Mouse (Mus musculus): ENCODE results near the gene Sp1. TPM values are rescaled to one million over a fixed set of nuclear protein-coding genes. Genes with fewer than 3 reads are reported as not detected.

Sp1 gene
- polyA plus RNA-seq, 1 experiment from 2014 or later: 7.4 TPM

DNA sequence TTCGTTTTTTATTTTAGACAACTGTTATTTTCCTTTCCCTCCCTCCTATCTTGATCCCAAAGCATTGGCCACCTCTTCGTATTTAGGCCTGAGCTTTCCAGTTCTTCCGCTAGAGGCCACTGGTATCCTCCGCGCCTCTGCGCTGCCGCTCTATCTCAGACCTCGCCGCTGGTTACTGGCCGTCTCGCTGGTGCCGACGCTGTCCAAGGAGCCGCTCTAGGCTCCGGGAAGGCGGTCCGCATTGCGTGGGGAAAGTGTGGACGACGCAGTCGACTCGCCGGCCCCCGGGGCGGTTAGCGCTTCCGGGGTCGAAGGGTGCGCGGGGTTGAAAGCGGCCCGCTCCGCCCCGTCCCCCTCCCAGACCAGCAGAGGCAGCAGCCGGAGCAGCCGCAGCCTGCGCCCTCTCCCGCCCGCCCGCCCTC, 64.3 kb downstream of the Sp1 start, which contains the start of gene Pcbp2:
Pcbp2 (plus strand) TSS at position 357 of the 422 bp plus-strand sequence.
- peak within 1 kb of the TSS; percentile 76 for H3K4me3 ChIP-seq (replicated peaks; ENCODE audit: low read depth, low read length)
- no peaks in the 10 kb centered on the region for H3K27me3 ChIP-seq (ENCODE audit: control insufficient read depth, insufficient read depth, low read length)
- H3K9ac ChIP-seq (replicated peaks; ENCODE audit: low read length): peak within 1 kb of the TSS; percentile 89
- peak within 1 kb of the TSS; percentile 95 for H3K27ac ChIP-seq (replicated peaks; ENCODE audit: low read depth, low read length)
- peaks cover 10% of the 10 kb centered on the region; the same call in 1 of the 2 replicates for H3K4me1 ChIP-seq (ENCODE audit: control insufficient read depth, insufficient read depth, low read length)
- ATAC-seq (ENCODE audit: low FRiP score, low TSS enrichment): peak; percentile 98
- DNase-seq: peak; percentile 99
- peaks cover 20% of the 10 kb centered on the region for H3K36me3 ChIP-seq (ENCODE audit: control insufficient read depth, insufficient read depth, low read length)
- H3K9me3 ChIP-seq (ENCODE audit: control insufficient read depth, low read length): no peaks in the 10 kb centered on the region
- H3K4me2 ChIP-seq (ENCODE audit: low read length): peak within 1 kb of the TSS; percentile 75
- under 1% methylated on average over 38 of the region's 40 CpGs for WGBS

DNA sequence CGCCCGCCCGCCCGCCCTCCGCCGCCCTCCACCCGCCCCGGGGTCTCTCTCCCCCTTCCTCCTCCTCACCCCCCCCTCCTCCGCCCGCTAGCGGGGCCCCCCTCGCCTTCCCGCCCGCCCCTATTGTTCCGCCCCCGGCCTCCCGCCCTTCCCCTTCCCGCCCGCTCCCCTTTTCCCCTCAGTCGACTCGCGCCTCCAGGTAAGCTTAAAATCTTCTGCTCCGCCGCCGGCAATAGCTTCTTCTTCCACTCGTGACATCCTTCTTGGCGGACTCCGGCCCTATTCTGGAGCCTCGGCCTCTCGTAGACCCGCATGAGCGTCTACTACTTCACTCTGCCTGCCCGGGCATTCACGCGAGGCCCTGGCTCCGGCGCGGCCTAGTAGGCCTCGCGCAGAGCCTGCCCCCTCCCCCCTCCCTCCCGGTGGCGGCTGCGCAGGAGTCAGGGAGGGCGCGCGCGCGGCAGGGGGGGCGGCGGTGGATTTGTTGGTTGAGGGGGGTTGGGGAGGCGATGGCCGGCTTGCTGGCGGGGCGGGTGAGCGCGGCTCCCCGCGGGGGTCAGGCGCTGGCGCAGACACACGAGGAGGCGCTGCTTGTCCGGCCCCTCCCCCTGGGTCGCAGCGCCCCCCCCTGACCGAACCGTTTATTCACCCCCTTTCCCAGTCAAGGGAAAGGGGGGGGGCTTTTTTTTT, 64.8 kb downstream of the Sp1 start:
- peaks cover 10% of the 10 kb centered on the region; the same call in 1 of the 2 replicates for H3K4me1 ChIP-seq (ENCODE audit: control insufficient read depth, insufficient read depth, low read length)
- no peaks in the 10 kb centered on the region for H3K27me3 ChIP-seq (ENCODE audit: control insufficient read depth, insufficient read depth, low read length)
- H3K9ac ChIP-seq (replicated peaks; ENCODE audit: low read length): peak overlapping the region; percentile 89
- DNase-seq (peak; percentile 92), ATAC-seq (ENCODE audit: low FRiP score, low TSS enrichment) (peak; percentile 77)
- H3K36me3 ChIP-seq (ENCODE audit: control insufficient read depth, insufficient read depth, low read length): peaks cover 26% of the 10 kb centered on the region
- H3K27ac ChIP-seq (replicated peaks; ENCODE audit: low read depth, low read length): peak overlapping the region; percentile 95
- H3K9me3 ChIP-seq (ENCODE audit: control insufficient read depth, low read length): no peaks in the 10 kb centered on the region
- peak overlapping the region; percentile 75 for H3K4me2 ChIP-seq (ENCODE audit: low read length)
- peak overlapping the region; percentile 76 for H3K4me3 ChIP-seq (replicated peaks; ENCODE audit: low read depth, low read length)
- WGBS: under 1% methylated on average over 47 of the region's 67 CpGs

DNA sequence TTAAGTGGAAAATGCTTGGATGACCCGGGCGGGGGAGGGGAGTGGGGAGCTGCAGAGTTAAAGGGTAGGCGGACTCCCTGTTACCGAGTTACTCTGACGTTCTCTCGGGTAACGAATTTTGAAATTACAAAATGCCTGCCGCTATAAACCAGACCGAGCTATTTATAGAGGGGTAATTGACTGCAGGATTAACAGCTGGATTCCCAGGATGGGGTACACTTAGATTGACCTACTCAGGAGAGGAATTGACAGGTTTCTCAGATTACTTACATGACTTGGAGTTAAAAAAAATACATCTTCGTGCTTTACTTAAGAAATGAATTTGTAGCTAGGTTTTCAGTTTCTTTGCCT, 65.3 kb downstream of the Sp1 start:
- no peaks in the 10 kb centered on the region for H3K27me3 ChIP-seq (ENCODE audit: control insufficient read depth, insufficient read depth, low read length)
- peak overlapping the region; percentile 75 for H3K4me2 ChIP-seq (ENCODE audit: low read length)
- peak overlapping the region; percentile 95 for H3K27ac ChIP-seq (replicated peaks; ENCODE audit: low read depth, low read length)
- peak overlapping the region; percentile 89 for H3K9ac ChIP-seq (replicated peaks; ENCODE audit: low read length)
- peaks cover 10% of the 10 kb centered on the region; the same call in 1 of the 2 replicates for H3K4me1 ChIP-seq (ENCODE audit: control insufficient read depth, insufficient read depth, low read length)
- 1% methylated on average over 10 of the region's 10 CpGs for WGBS
- peaks cover 31% of the 10 kb centered on the region for H3K36me3 ChIP-seq (ENCODE audit: control insufficient read depth, insufficient read depth, low read length)
- H3K9me3 ChIP-seq (ENCODE audit: control insufficient read depth, low read length): no peaks in the 10 kb centered on the region
- H3K4me3 ChIP-seq (replicated peaks; ENCODE audit: low read depth, low read length): peak overlapping the region; percentile 76
- no peak for DNase-seq
- no peak for ATAC-seq (ENCODE audit: low FRiP score, low TSS enrichment)

DNA sequence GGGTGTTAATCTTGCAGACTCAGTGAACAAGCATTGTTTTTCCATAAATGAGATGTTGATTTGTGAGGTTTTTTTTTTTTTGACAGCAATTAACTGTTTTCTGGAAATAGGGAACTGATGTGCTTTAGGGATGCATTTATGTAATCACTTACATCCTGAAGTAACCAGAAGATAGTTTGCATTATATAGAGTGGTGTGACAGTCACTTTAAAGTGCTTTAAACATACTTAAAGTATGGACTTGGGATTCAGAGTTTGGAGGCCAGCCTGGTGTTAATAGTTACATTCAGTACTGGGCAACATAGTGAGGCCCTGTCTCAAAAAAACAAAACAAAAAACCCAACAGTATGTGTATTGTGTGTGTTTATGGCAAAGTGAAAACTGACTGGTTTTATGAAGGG, 65.8 kb downstream of the Sp1 start:
- no peak for DNase-seq
- H3K27ac ChIP-seq (replicated peaks; ENCODE audit: low read depth, low read length): no peak overlapping the region

DNA sequence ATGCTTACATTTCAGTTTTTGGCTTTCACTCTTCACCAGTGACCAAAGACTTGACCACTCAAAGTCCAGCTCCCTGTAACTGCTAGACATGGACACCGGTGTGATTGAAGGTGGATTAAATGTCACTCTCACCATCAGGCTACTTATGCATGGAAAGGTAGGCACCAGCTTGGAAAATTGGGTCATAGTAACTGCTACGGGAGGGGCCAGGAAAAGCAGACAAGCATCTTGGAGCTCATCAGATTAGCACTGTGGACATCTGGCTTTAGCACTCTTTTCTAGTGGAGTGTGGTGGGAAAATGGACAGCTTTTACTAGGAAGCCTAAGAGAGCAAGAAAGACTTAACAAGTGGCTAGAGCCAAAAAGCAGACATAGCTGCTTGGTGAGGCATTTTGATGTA, 67.3 kb downstream of the Sp1 start:
- H3K9ac ChIP-seq (replicated peaks; ENCODE audit: low read length): no peak overlapping the region
- no peak overlapping the region for H3K27ac ChIP-seq (replicated peaks; ENCODE audit: low read depth, low read length)
- H3K27me3 ChIP-seq (ENCODE audit: control insufficient read depth, insufficient read depth, low read length): no peaks in the 10 kb centered on the region
- H3K9me3 ChIP-seq (ENCODE audit: control insufficient read depth, low read length): no peaks in the 10 kb centered on the region
- peaks cover 51% of the 10 kb centered on the region for H3K36me3 ChIP-seq (ENCODE audit: control insufficient read depth, insufficient read depth, low read length)
- H3K4me1 ChIP-seq (ENCODE audit: control insufficient read depth, insufficient read depth, low read length): peaks cover 10% of the 10 kb centered on the region; the same call in 1 of the 2 replicates
- DNase-seq (no peak), ATAC-seq (ENCODE audit: low FRiP score, low TSS enrichment) (no peak)
- no peak overlapping the region for H3K4me3 ChIP-seq (replicated peaks; ENCODE audit: low read depth, low read length)
- H3K4me2 ChIP-seq (ENCODE audit: low read length): no peak overlapping the region
- 64% methylated on average over 2 of the region's 2 CpGs for WGBS

More for the DNA sequence above, 65.8 kb downstream of the Sp1 start:
- no peak overlapping the region; the same call in 1 of the 2 replicates for H3K9ac ChIP-seq (replicated peaks; ENCODE audit: low read length)
- no peaks in the 10 kb centered on the region for H3K9me3 ChIP-seq (ENCODE audit: control insufficient read depth, low read length)
- peak overlapping the region; percentile 76 for H3K4me3 ChIP-seq (replicated peaks; ENCODE audit: low read depth, low read length)
- H3K4me2 ChIP-seq (ENCODE audit: low read length): peak overlapping the region; percentile 75
- H3K27me3 ChIP-seq (ENCODE audit: control insufficient read depth, insufficient read depth, low read length): no peaks in the 10 kb centered on the region
- peaks cover 35% of the 10 kb centered on the region for H3K36me3 ChIP-seq (ENCODE audit: control insufficient read depth, insufficient read depth, low read length)
- H3K4me1 ChIP-seq (ENCODE audit: control insufficient read depth, insufficient read depth, low read length): peaks cover 10% of the 10 kb centered on the region; the same call in 1 of the 2 replicates
- ATAC-seq (ENCODE audit: low FRiP score, low TSS enrichment): no peak

DNA sequence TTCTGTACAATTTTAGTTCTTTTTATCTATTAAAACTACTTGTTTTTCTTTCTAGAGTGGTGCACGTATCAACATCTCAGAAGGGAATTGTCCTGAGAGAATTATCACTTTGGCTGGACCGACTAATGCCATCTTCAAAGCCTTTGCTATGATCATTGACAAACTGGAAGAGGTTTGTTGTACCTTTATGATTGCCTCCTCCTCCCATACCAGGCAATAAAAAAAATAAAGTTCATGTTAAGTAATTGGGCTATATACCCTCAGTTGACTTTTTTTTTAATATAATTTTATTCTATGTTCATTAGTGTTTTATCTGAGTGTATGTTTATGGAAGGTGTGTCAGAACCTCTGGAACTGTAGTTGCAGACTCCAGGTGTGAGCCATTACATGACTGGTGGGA, 68.6 kb downstream of the Sp1 start:
- WGBS: 94% methylated on average over 2 of the region's 2 CpGs

DNA sequence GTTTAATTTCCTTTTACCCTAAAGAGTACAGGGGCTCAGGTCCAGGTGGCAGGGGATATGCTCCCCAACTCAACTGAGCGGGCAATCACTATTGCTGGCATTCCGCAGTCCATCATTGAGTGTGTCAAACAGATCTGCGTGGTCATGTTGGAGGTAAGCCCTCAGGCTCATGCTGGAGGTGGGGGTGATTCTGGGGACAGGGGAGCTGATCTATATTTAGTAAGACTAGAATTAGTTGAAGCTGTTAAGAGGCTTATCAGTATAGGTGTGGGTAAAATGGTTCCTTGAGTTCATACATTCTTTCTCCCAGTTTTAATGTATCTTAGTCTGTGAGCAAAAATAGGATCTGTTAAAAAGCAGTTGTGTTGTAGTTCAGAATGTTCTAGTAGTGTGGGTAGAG, 77.2 kb downstream of the Sp1 start:
- no peak overlapping the region for H3K4me3 ChIP-seq (replicated peaks; ENCODE audit: low read depth, low read length)
- H3K9ac ChIP-seq (replicated peaks; ENCODE audit: low read length): no peak overlapping the region
- no peaks in the 10 kb centered on the region for H3K4me1 ChIP-seq (ENCODE audit: control insufficient read depth, insufficient read depth, low read length)
- H3K36me3 ChIP-seq (ENCODE audit: control insufficient read depth, insufficient read depth, low read length): peaks cover 93% of the 10 kb centered on the region
- H3K4me2 ChIP-seq (ENCODE audit: low read length): no peak overlapping the region
- no peak for DNase-seq
- ATAC-seq (ENCODE audit: low FRiP score, low TSS enrichment): no peak
- WGBS: 94% methylated on average over 3 of the region's 3 CpGs
- H3K27ac ChIP-seq (replicated peaks; ENCODE audit: low read depth, low read length): no peak overlapping the region
- H3K9me3 ChIP-seq (ENCODE audit: control insufficient read depth, low read length): no peaks in the 10 kb centered on the region
- no peaks in the 10 kb centered on the region for H3K27me3 ChIP-seq (ENCODE audit: control insufficient read depth, insufficient read depth, low read length)

More for the DNA sequence above, 68.6 kb downstream of the Sp1 start:
- no peak overlapping the region for H3K4me2 ChIP-seq (ENCODE audit: low read length)
- H3K27ac ChIP-seq (replicated peaks; ENCODE audit: low read depth, low read length): no peak overlapping the region
- peaks cover 10% of the 10 kb centered on the region; the same call in 1 of the 2 replicates for H3K4me1 ChIP-seq (ENCODE audit: control insufficient read depth, insufficient read depth, low read length)
- no peak overlapping the region for H3K9ac ChIP-seq (replicated peaks; ENCODE audit: low read length)
- H3K36me3 ChIP-seq (ENCODE audit: control insufficient read depth, insufficient read depth, low read length): peaks cover 62% of the 10 kb centered on the region
- DNase-seq (no peak), ATAC-seq (ENCODE audit: low FRiP score, low TSS enrichment) (no peak)
- H3K9me3 ChIP-seq (ENCODE audit: control insufficient read depth, low read length): no peaks in the 10 kb centered on the region
- no peaks in the 10 kb centered on the region for H3K27me3 ChIP-seq (ENCODE audit: control insufficient read depth, insufficient read depth, low read length)
- H3K4me3 ChIP-seq (replicated peaks; ENCODE audit: low read depth, low read length): no peak overlapping the region

DNA sequence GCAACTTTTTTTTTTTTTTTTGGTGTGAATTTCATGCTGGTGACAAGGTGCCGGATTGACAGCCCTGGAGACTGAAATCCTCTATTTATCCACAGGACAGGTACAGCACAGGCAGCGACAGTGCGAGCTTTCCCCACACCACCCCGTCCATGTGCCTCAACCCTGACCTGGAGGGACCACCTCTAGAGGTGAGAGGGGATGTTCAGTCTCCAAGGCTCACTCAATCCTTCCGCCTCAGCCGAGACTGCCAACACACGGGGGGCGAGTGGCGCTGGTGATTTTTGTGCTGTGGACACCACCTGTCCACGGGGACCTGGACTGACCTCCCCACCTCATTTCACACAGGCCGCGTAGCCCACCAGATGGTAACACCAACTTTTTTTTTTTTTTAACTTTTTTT, 79.9 kb downstream of the Sp1 start:
- Histone ChIP-seq H3K27me3 (ENCODE audit: control insufficient read depth, insufficient read depth, low read length) (no peaks in the 10 kb centered on the region), H3K4me2 (ENCODE audit: low read length) (no peak overlapping the region), H3K27ac (replicated peaks; ENCODE audit: low read depth, low read length) (no peak overlapping the region), H3K4me1 (ENCODE audit: control insufficient read depth, insufficient read depth, low read length) (no peaks in the 10 kb centered on the region), H3K9me3 (ENCODE audit: control insufficient read depth, low read length) (no peaks in the 10 kb centered on the region), H3K9ac (replicated peaks; ENCODE audit: low read length) (no peak overlapping the region), H3K36me3 (ENCODE audit: control insufficient read depth, insufficient read depth, low read length) (peaks cover 94% of the 10 kb centered on the region), H3K4me3 (replicated peaks; ENCODE audit: low read depth, low read length) (no peak overlapping the region)
- WGBS: 90% methylated on average over 12 of the region's 12 CpGs
- no peak for ATAC-seq (ENCODE audit: low FRiP score, low TSS enrichment)
- DNase-seq: no peak
